Mouse (Mus musculus) spleen, adult 2 months (tissue): ENCODE measurements around the gene Ptprg. TPM values are rescaled to one million over a fixed set of nuclear protein-coding genes. Genes with fewer than 3 reads are reported as not detected.

Source experiments
- DNase-seq, 2 experiments: peaks; one replicate each; pipeline versions ENCODE4 v3.0.0 to v3.0.0-alpha.2; 2012 to 2021; ENCODE audit warnings: low spot score in 2 of 2, low read depth in 1 of 2
- H3K27ac ChIP-seq: fragments of 200-500 bp; 2 replicates; pipeline ENCODE4 v1.5.1; 2012; ENCODE audit warnings: low read length, inconsistent platforms; ENCODE audit not compliant: insufficient read depth
- H3K27me3 ChIP-seq: fragments of 200-500 bp; 2 replicates; pipeline ENCODE4 v1.6.1; 2012; ENCODE audit warnings: mild to moderate bottlenecking, moderate library complexity, low read length, inconsistent platforms; ENCODE audit not compliant: control insufficient read depth, insufficient read depth
- H3K36me3 ChIP-seq: fragments of 200-500 bp; 2 replicates; pipeline ENCODE4 v1.6.1; 2012; ENCODE audit warnings: mild to moderate bottlenecking, low read length, inconsistent platforms; ENCODE audit not compliant: control insufficient read depth, insufficient read depth
- H3K4me1 ChIP-seq: fragments of 200-500 bp; 2 replicates; pipeline ENCODE4 v1.6.1; 2011; ENCODE audit warnings: inconsistent platforms; ENCODE audit not compliant: control insufficient read depth, insufficient read depth, insufficient read length
- H3K4me3 ChIP-seq: fragments of 200-500 bp; 2 replicates; pipeline ENCODE4 v1.5.1; 2011; ENCODE audit warnings: mild to moderate bottlenecking, inconsistent platforms; ENCODE audit not compliant: insufficient read depth, insufficient read length; ENCODE audit errors: extremely low read depth
- CTCF ChIP-seq: fragments of 200-500 bp; IDR thresholded peaks from 2 replicates; pipeline ENCODE4 v1.5.1; 2011; ENCODE audit warnings: mild to moderate bottlenecking, inconsistent platforms; ENCODE audit not compliant: insufficient read depth, insufficient read length, insufficient replicate concordance; ENCODE audit errors: extremely low read depth
- POLR2A ChIP-seq: fragments of 200-500 bp; IDR thresholded peaks from 2 replicates; pipeline ENCODE4 v1.6.1; 2011; ENCODE audit warnings: low read depth, low read length, inconsistent platforms
- WGBS: fragments of 180-500 bp; shearing (Covaris S2); methylation state at CpG from one replicate; pipeline ENCODE4 v1.1.7; 2018; 5-methylcytosine and 5-hydroxymethylcytosine counted together
- polyA plus RNA-seq: library from polyadenylated mRNA; depleted of rRNA; stranded (reverse); fragments of >200 nt; gene quantifications from 2 replicates; pipeline ENCODE4 v1.2.3, GENCODE M21; 2012

The Ptprg gene
- polyA plus RNA-seq, 1 experiment = 4.9 TPM

DNA sequence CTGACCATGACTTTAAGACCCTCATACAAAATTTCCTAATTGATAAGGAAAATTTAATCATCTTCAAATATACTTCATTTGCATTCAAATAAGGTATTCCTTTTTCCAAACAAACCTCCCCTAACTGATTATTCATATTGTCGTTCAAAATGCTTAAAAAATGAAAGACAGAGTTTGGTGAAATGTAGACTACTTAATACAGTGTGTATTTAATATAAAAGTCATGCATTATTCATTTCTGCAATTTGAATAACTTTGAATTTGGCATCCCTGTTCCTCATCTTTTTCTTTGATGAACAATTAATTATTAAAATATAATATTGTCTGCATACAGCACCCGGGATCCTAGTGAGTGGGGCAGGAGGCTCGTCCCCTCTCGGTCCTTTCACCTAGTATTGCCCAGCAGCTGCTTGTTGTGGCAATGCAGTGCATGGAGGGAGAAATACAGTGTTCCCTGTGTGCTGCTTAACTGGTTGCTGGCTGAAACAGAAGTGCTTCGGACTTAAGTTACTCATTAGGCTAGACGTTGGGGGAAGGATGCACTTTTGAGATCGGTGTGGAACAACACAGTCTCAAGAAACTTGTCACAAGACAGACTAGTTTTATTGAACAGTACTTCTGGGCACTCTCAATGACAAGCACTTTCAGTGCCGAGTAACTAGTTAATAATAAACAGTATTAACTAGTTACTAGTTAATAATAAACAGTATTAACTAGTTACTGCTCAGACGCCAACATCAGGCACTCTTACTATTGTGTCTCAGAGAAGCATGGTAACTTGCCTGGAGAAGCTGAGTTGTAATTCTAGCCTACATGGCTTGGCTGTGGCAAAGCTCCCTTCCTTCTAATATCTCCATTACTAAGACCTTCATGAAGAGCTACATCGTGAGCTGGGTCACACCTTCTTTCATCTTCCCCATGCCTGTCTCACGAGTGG, 549.3 kb downstream of the Ptprg start:
- DNase-seq = no peak
- TF ChIP-seq POLR2A (no peak), CTCF (no peak)
- Histone ChIP-seq H3K4me1 (no peaks in the 10 kb centered on the region), H3K27ac (no peak overlapping the region), H3K27me3 (no peaks in the 10 kb centered on the region), H3K4me3 (no peak overlapping the region), H3K36me3 (no peaks in the 10 kb centered on the region)
- WGBS = 86% methylated on average over 11 of the region's 11 CpGs

DNA sequence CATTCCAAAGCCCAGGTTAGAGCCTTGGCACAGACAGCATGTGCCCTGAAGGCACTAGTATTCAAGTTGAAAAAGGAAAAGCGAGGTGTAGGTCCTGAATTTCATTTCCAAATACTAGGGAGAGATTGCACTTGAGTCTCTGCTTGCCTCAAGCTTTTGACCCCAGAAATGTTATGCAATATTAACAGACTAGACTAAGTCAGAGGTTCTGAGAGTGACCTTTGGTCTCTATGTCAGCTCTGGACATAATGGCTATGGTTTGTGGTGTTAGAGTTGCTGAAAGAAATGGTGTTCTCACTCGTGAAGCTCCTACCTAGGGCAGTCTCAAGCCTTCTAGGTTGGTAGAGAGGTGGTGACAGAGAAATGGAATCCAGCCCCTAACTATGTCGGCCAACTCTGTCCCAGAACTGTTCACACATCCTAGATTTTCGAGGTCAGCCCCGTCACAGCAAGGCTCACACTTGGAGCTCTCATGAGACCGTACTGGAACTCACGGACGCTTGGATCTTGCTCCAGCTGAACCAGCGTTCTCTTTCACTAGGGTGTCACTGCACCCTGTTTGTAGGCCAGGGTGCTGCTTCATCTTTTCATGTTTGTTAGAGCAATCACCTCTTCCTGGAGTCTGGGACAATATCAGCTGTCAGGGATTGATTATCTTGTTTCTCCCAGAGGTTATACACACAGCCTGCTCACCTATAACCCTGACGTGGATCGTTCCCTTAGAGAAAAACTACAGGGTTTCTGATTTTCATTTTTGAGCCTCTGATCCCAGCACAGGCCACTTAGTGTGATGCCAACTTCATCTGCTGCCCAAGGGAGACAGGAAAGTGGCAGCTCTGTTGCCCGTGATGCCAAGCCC, 551.2 kb downstream of the Ptprg start:
- 87% methylated on average over 12 of the region's 12 CpGs for WGBS
- TF ChIP-seq POLR2A (no peak), CTCF (no peak)

DNA sequence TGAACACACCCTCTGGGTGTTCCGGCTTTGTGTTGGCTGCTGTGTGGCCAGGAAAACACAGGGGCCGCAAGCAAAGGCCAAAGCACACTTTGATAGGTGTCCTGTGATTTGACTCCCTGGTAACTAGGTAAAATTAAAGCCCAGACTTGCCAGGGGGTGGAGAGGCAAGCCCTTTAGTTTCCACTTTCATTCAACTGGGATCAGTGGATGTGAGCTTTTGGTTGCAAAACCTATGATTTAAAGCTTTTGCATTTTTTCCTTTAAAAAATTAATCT, 551.8 kb downstream of the Ptprg start:
- no peak for DNase-seq
- TF ChIP-seq POLR2A (no peak), CTCF (no peak)
- no peaks in the 10 kb centered on the region for H3K27me3 ChIP-seq
- H3K36me3 ChIP-seq = no peaks in the 10 kb centered on the region
- no peak overlapping the region for H3K27ac ChIP-seq
- 83% methylated on average over 2 of the region's 2 CpGs for WGBS
- no peak overlapping the region for H3K4me3 ChIP-seq
- no peaks in the 10 kb centered on the region for H3K4me1 ChIP-seq

More for the DNA sequence above, 551.2 kb downstream of the Ptprg start:
- H3K4me3 ChIP-seq = no peak overlapping the region
- H3K27me3 ChIP-seq = no peaks in the 10 kb centered on the region
- no peak for DNase-seq
- no peak overlapping the region for H3K27ac ChIP-seq
- no peaks in the 10 kb centered on the region for H3K36me3 ChIP-seq
- H3K4me1 ChIP-seq = no peaks in the 10 kb centered on the region

DNA sequence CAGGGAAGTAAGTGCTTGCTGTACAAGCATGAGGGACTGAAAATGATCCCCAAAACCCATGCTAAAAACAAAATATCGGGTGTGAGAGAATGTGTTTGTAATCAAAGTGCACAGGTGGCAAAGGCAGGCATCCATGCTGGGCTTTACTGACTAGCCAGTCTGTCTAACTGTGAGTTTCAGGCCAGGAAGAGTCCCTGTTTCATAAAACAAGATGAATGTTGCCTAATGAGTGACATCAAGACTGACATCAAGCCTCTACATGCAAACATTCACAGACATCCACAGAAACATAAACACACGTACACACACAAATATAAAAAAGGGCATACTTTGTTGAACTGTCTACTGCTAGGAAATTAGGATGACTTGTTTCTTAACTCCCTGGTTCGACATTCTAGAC, 552.3 kb downstream of the Ptprg start:
- 78% methylated on average over 3 of the region's 3 CpGs for WGBS
- TF ChIP-seq POLR2A (no peak), CTCF (no peak)
- Histone ChIP-seq H3K27me3 (no peaks in the 10 kb centered on the region), H3K4me1 (no peaks in the 10 kb centered on the region), H3K4me3 (no peak overlapping the region), H3K27ac (no peak overlapping the region), H3K36me3 (no peaks in the 10 kb centered on the region)
- no peak for DNase-seq

DNA sequence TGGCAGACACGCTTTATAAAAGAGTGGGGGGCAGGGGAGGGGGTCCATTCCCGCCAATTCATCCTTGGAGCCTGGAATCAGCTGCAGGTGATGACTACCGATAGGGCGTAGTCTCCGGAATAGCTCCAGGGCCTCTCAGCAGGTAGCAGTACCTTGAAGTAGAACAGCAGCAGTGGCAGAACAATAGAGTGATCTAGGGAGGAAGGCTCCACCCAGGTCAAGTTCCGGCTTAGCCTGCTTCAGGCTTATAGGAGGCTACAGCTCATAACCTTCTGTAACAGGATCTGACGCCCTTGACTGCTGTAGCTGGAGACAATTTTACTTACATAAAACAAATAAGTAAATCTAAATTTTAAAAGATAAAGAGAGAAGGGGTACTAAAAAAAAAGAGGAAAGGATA, 554.1 kb downstream of the Ptprg start:
- H3K4me1 ChIP-seq = no peaks in the 10 kb centered on the region
- H3K36me3 ChIP-seq = no peaks in the 10 kb centered on the region
- WGBS = 86% methylated on average over 7 of the region's 7 CpGs
- H3K27me3 ChIP-seq = no peaks in the 10 kb centered on the region
- DNase-seq = no peak
- H3K27ac ChIP-seq = no peak overlapping the region
- TF ChIP-seq CTCF (no peak), POLR2A (no peak)
- H3K4me3 ChIP-seq = no peak overlapping the region

DNA sequence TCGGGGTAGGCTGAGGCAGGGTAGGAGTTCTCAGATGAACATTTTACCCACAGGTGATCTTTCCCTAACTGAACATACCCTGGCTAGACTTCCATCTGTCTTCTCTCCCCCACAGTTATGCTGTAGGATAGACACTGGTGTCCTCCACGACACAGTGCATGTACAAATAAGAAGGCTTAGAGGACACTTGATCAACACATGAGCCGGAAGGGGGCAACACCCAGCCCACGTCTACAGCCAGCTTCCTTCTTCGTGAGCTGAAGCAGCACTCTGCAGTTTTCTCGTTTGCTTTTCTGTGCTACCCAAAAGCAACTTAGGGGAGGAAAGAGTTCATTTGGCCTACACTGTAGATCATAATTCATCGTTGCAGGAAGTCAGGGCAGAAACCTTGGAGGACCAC, 554.7 kb downstream of the Ptprg start:
- Histone ChIP-seq H3K27me3 (no peaks in the 10 kb centered on the region), H3K4me3 (no peak overlapping the region), H3K36me3 (no peaks in the 10 kb centered on the region), H3K27ac (no peak overlapping the region), H3K4me1 (no peaks in the 10 kb centered on the region)
- WGBS = 30% methylated on average over 7 of the region's 7 CpGs
- no peak for TF ChIP-seq CTCF
- no peak for TF ChIP-seq POLR2A
- no peak for DNase-seq

DNA sequence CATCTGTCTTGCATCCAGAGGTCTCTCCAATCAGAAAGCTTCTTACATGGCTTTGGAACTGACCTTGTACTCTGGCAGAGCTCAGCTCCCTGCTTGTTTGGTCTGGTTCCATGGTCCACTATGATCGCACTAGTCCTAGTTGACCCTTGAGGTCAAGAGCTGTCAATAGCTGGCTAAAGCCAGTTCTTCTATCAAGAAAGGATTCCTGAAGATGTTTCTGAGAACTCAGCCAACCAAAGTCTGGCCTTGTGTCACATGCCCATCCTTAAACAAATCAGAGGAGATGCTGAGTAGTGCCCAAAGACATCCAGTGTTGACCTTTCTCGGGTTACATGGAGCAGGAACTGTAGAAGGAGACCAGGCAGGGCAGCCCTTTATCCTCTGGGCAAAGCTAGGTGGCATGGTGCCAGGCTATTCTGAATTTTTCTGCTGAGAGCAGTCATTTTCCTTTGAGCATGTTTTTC, 559.2 kb downstream of the Ptprg start:
- no peak for DNase-seq
- TF ChIP-seq POLR2A (no peak), CTCF (no peak)
- no peaks in the 10 kb centered on the region for H3K27me3 ChIP-seq
- H3K27ac ChIP-seq = no peak overlapping the region
- no peaks in the 10 kb centered on the region for H3K36me3 ChIP-seq
- no peak overlapping the region for H3K4me3 ChIP-seq
- WGBS = 62% methylated on average over 2 of the region's 2 CpGs
- H3K4me1 ChIP-seq = no peaks in the 10 kb centered on the region
